Mouse (Mus musculus) heart, embryonic 10.5 days (tissue): ENCODE results near the gene Tfcp2. TPM values are rescaled to one million over a fixed set of nuclear protein-coding genes. Genes with fewer than 3 reads are reported as not detected.

ENCODE experiments used
- DNase-seq: peaks from one replicate; pipeline ENCODE4 v3.0.0-alpha.2; 2017; ENCODE audit warnings: low spot score
- H3K27ac ChIP-seq: fragments of 300-500 bp; sonication (generic); 2 replicates; pipeline ENCODE4 v1.5.1; 2016; ENCODE audit warnings: mild to moderate bottlenecking
- H3K27me3 ChIP-seq: fragments of 300-500 bp; sonication (generic); 2 replicates; pipeline ENCODE4 v1.6.1; 2016; ENCODE audit warnings: mild to moderate bottlenecking; ENCODE audit not compliant: poor library complexity, insufficient read depth, severe bottlenecking
- H3K36me3 ChIP-seq: fragments of 300-500 bp; sonication (generic); 2 replicates; pipeline ENCODE4 v1.6.1; 2016; ENCODE audit warnings: mild to moderate bottlenecking, moderate library complexity
- H3K4me1 ChIP-seq: fragments of 300-500 bp; sonication (generic); 2 replicates; pipeline ENCODE4 v1.6.1; 2016; ENCODE audit warnings: mild to moderate bottlenecking
- H3K4me3 ChIP-seq: fragments of 300-500 bp; sonication (generic); 2 replicates; pipeline ENCODE4 v1.5.1; 2016; ENCODE audit warnings: mild to moderate bottlenecking, moderate library complexity
- H3K9me3 ChIP-seq: fragments of 300-500 bp; sonication (generic); 2 replicates; pipeline ENCODE4 v1.6.1; 2016; ENCODE audit warnings: mild to moderate bottlenecking, moderate library complexity
- WGBS: fragments of 180-500 bp; shearing (Covaris S2); methylation state at CpG from one replicate; pipeline ENCODE4 v1.1.7; 2016; 5-methylcytosine and 5-hydroxymethylcytosine counted together
- polyA plus RNA-seq: library from polyadenylated mRNA; unstranded; fragments of >200 nt; fragmentation: Nextera tagmentation; extraction: Ambion mirVana; gene quantifications from 2 replicates; pipeline ENCODE4 v1.2.1, GENCODE M21; 2016

The Tfcp2 gene
- polyA plus RNA-seq, 1 experiment from 2014 or later: 22.4 TPM

DNA sequence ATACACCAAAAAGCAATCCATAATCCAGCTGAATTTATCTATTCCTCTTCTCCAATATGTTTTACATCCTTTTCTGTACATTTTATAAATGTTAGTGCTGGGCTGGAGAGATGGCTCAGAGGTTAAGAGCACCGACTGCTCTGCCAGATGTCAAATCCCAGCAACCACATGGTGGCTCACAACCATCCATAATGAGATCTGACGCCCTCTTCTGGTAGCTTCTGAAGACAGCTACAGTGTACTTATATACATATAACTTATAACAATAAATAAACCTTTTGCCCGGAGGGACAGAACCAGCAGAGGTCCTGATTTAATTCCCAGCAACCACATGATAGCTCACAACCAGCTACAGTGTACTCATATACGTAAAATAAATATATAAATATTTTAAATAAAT is 103.2 kb downstream of the Tfcp2 start:
- Histone ChIP-seq H3K27me3 (no peaks in the 10 kb centered on the region), H3K27ac (no peak overlapping the region), H3K36me3 (no peaks in the 10 kb centered on the region), H3K9me3 (no peaks in the 10 kb centered on the region), H3K4me1 (peaks cover 4% of the 10 kb centered on the region), H3K4me3 (no peak overlapping the region)
- no peak for DNase-seq
- WGBS: 73% methylated on average over 4 of the region's 4 CpGs

Other genes with a start within 250 kb of the Tfcp2 start
- gene Mettl7a1, start 247.9 kb downstream of the Tfcp2 start, polyA plus RNA-seq: 3.0 and 3.6 TPM in 2 replicates
- gene Mettl7a3, start 217.1 kb downstream of the Tfcp2 start, polyA plus RNA-seq: not detected in 2 replicates
- gene Methig1, start 198.9 kb downstream of the Tfcp2 start, polyA plus RNA-seq: 0.33 TPM in 1 of 2 replicates, not detected in the other
- gene Mettl7a2, start 198.8 kb downstream of the Tfcp2 start, polyA plus RNA-seq: not detected in 2 replicates
- gene Higd1c, start 187.5 kb downstream of the Tfcp2 start, polyA plus RNA-seq: not detected in 2 replicates
- not detected in 2 replicates for gene Gm5475, start 129.9 kb downstream of the Tfcp2 start, polyA plus RNA-seq
- gene Slc11a2, start 126.9 kb downstream of the Tfcp2 start, polyA plus RNA-seq: 20.4 and 24.5 TPM in 2 replicates
- gene Letmd1, start 83.0 kb downstream of the Tfcp2 start, polyA plus RNA-seq: 21.1 and 27.9 TPM in 2 replicates
- gene Csrnp2, start 56.5 kb downstream of the Tfcp2 start, polyA plus RNA-seq: 11.6 and 13.6 TPM in 2 replicates
- 2.0 and 2.1 TPM in 2 replicates for gene Pou6f1, start 48.0 kb upstream of the Tfcp2 start, polyA plus RNA-seq
- 209 and 212 TPM in 2 replicates for gene Dazap2, start 63.3 kb upstream of the Tfcp2 start, polyA plus RNA-seq
- gene Smagp, start 84.9 kb upstream of the Tfcp2 start, polyA plus RNA-seq: 16.2 and 16.9 TPM in 2 replicates
- gene Bin2, start 117.5 kb upstream of the Tfcp2 start, polyA plus RNA-seq: 4.3 and 10.3 TPM in 2 replicates
- gene Cela1, start 135.9 kb upstream of the Tfcp2 start, polyA plus RNA-seq: 1.5 and 2.4 TPM in 2 replicates
- 0.18 and 0.20 TPM in 2 replicates for gene Galnt6, start 177.4 kb upstream of the Tfcp2 start, polyA plus RNA-seq
- gene Slc4a8, start 209.7 kb upstream of the Tfcp2 start, polyA plus RNA-seq: 2.2 and 2.3 TPM in 2 replicates